Mouse (Mus musculus): ENCODE results near the gene Pccb.

The Pccb gene

DNA sequence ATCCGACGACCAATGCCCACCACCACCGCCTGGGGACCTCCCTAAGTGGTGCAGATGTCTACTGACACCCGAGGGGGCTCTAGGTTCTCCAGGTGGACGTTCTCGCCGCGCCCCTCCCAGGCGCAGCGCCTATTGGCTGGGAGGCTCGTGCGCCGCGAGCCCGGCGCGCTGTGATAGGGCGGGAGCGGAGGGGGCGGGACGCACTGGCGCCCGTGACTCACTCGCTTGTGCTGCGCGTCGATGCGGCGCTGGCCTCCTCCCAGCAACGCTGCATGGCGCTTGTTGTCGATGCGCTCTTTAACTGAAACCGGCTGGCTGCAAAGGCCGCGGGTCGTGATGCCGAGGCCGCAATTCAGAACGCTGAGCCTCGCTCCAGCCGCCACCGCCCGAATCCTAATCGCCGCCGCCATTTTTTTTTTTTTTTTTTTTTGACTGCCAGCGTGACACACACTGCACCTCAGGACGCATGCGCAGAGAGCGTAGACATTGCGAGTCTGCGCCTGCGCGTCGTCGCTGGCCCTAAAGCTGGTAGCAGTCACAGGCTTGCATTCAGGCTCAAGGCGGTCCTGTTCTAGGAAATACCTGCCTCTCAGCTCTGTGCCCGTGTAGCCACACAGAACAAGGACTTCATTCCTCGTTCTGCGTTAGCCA lies at the start of gene Pccb:
TSS of gene Pccb (minus strand) at position 451 of the 651 bp plus-strand sequence.
- DNase-seq (ENCODE audit: low spot score in 2 of 2), result peak; percentile 87 to 94

- DNase-seq (ENCODE audit: low spot score in 2 of 2), result no peak
Measured at GRCm38 (mm10) chr9:101083728-101084127, 49.0 kb upstream of the Pccb start.

- DNase-seq (ENCODE audit: low spot score in 2 of 2), result no peak
Measured at GRCm38 (mm10) chr9:101080046-101080685, 45.5 kb upstream of the Pccb start.

- no peak for DNase-seq (ENCODE audit: low spot score in 2 of 2)
Measured at GRCm38 (mm10) chr9:101078579-101078978, 43.9 kb upstream of the Pccb start.

DNA sequence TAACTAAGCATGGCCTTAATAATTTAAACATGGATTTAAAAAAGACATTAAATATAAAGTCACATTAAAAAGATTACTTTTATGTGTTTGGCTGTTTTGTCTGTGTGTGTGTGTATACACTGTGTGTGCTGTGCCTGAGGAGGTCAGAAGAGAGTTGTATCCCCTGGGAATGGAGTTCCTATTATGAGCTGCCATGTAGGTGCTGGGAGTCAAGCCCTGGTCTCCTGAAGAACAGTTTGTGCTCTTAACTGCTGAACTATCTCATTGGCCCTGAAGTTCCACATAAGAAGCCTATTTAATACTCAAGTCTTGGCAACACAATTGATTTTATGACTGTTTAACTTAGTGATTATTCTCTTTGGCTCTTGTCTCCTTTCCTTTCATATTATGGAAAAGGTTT lies 42.8 kb upstream of the Pccb start:
- no peak for DNase-seq (ENCODE audit: low spot score in 2 of 2)

- peak in 1 of 2 experiments; percentile 15 for DNase-seq (ENCODE audit: low spot score in 2 of 2)
Measured at GRCm38 (mm10) chr9:101076095-101076875, 41.6 kb upstream of the Pccb start.

DNA sequence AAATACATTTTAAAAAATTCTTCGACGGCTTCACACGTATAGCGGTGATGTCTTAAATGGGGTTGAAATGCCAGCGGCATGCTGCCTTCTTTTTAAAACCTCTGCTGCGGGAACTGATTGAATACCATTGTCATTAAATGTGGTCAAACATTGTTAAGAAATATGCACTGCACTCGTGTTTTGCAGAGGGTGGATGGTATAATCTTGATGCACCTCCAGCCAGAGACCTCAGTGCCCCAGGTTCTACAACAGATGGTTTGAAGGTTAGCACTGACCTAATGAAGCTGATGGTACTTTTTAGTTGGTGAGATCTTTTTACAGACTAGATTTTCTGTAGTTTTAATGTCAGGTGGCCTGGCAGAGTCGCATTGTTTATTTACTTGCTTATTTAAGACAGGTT lies 41.0 kb upstream of the Pccb start:
- DNase-seq (ENCODE audit: low spot score in 2 of 2), result no peak

- peak in 1 of 2 experiments; percentile 34 for DNase-seq (ENCODE audit: low spot score in 2 of 2)
Measured at GRCm38 (mm10) chr9:101075091-101075581, 40.4 kb upstream of the Pccb start.

- peak; percentile 78 to 83 for DNase-seq (ENCODE audit: low spot score in 2 of 2)
Measured at GRCm38 (mm10) chr9:101074332-101075021, 39.8 kb upstream of the Pccb start.

DNA sequence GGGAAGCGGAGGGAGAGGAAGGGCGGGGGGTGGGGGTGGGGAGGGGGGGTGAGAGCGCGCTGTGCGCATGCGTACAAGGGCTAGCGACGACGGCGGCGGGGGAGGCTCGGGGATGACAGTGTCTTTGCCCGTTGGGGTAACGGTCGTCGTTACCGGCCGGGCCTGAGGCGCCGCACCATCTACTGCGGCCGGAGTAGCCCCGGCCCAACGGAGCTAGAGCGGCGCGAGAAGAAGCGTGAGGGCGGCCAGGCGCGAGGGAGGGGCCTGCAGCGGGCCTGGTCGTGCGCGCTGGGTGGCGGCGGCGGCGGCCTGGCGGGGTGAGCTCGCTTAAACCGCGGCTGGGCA lies 39.3 kb upstream of the Pccb start, which contains the start of gene Msl2:
TSS of gene Msl2 (plus strand) at position 115 of the 345 bp plus-strand sequence.
- peak in 1 of 2 experiments; percentile 62 for DNase-seq (ENCODE audit: low spot score in 2 of 2)

DNA sequence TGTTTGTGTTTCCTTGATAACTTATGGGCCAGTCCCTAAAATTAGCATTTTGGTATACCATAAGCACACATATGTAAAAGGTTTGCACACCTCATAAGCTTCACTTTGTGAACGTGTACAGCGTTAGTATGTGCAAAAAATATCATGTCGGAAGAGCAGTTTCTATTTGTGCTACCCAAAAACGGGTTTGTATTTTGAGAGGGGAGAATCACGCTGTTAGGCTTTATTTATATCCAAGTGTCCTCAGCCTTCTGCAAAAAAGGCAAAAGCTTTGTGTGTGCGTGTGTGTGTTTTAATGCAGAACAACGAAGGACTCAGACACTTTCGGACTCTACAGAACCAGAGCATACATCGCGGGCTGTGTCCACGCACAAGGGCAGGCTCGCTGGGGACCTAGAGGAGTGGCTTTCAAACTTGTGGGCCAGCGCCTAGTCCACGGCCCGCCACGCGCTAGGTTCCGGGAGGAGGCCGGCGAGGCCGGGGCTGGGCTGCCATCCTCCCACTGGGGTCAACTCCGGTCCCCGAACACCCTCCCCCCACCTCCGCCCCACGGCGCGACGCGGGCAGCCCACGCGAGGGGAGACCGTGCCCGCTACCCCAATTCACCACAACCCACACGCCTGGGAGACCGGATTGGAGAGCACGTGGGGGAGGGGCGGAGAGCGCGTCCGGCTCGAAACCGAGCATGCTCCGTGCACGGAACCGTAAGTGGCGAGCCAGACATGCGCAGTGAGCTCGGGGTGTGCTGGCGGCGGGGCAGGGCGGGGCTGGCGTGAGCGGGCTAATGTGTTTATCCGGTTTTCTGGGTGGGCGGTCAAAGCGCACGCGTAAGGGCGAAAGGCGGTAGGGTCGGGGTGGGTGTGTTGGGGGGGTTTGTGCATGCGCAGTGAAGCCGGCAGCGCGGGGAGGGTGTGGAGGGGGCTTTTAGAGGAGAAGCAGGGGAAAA lies 38.6 kb upstream of the Pccb start:
- peak; percentile 97 to 99 for DNase-seq (ENCODE audit: low spot score in 2 of 2)

DNA sequence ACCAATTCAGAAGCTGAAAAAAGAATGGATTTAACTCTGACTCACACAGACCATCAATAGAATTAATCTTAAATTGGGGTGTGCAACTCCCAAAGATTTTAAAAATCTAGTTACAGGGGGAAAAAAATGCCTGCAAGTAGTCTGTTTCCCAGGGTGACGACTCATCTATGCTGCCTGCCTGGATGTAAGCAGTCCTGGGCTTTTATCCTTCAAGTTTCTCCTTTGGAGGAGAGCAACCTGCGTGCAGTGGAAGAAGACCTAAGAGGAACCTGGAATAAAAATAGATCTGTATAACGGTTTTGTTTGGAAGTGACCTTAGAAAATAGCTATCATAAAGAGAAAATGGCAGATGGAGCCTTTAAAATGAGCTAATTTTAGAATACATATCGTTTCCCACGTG lies 37.8 kb upstream of the Pccb start:
- DNase-seq (ENCODE audit: low spot score in 2 of 2), result no peak

- no peak for DNase-seq (ENCODE audit: low spot score in 2 of 2)
Measured at GRCm38 (mm10) chr9:101069781-101070180, 35.1 kb upstream of the Pccb start.

- DNase-seq (ENCODE audit: low spot score in 2 of 2), result no peak
Measured at GRCm38 (mm10) chr9:101065076-101065602, 30.4 kb upstream of the Pccb start.

GRCm38 (mm10) chr9:101062253-101062780 lies 27.6 kb upstream of the Pccb start:
- DNase-seq (ENCODE audit: low spot score in 2 of 2), result no peak

DNA sequence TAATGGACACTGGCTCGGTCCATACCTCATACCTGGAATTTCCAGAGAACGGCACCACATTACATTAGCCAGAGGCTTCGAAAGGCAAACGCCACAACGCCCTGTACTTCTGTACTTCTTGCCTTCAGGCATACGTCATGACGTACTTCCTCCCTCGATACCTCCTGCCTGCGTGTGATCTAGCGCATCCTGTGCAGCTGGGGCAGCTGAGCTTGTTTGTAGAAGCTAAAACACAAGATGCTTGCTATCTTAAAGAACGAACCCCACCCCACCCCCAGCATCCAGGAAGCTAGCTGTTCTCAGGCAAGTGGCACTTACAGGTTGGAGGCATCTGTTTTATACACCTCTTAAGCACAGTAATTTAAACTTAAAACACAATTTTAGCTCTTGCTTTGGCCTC lies 26.3 kb upstream of the Pccb start:
- no peak for DNase-seq (ENCODE audit: low spot score in 2 of 2)

- no peak for DNase-seq (ENCODE audit: low spot score in 2 of 2)
Measured at GRCm38 (mm10) chr9:101057156-101057555, 22.5 kb upstream of the Pccb start.

DNA sequence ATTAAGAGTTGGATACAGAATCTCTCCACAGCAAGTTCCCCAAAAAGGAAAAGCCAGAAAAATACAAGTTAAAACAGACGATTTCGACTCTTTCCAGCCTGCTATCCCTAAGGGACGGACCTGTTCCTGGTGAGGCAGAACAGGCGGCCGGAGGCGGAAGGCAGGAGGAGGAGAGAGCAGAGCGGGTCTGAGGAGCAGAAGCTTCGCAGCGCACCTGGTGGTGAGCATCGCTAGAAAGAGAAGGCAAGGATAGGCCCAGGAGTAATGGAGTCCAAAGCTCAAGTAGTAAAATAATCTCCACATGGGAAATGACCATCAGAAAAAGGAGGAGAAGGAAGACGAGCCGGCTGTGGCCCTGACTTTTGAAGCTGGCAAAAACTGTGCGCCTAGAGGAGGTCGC lies 18.6 kb upstream of the Pccb start:
- DNase-seq (ENCODE audit: low spot score in 2 of 2), result no peak

- DNase-seq (ENCODE audit: low spot score in 2 of 2), result no peak
Measured at GRCm38 (mm10) chr9:101052691-101053090, 18.0 kb upstream of the Pccb start.

DNA sequence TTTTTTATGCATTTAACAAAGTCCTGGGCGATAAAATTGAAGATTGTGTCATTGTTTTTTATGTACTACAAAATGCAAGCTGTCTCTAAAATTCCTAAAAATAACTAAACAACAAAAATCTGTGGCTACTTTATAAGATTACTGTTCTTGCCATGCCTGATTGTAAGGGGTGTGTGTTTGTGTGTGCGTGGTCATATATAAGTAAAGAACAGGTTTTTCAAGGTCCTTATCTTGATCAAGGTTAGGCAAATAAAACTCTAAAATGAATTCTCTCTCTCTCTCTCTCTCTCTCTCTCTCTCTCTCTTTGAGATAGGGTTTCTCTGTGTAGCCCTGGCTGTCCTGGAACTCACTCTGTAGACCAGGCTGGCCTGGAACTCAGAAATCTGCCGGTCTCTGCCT lies 17.3 kb upstream of the Pccb start:
- DNase-seq (ENCODE audit: low spot score in 2 of 2), result no peak

Measured in urinary bladder, adult 18-20 months (tissue).